Mouse (Mus musculus): ENCODE results near the gene Rbm10. TPM values are rescaled to one million over a fixed set of nuclear protein-coding genes. Genes with fewer than 3 reads are reported as not detected.

The Rbm10 gene
- total RNA-seq, 2 experiments from 2014 or later = 32.6 to 34.4 TPM

GRCm38 (mm10) chrX:20691566-20691965 lies 74.3 kb downstream of the Rbm10 start:
- intact Hi-C loops (cut with DNase I) = no loop called here
- DNase-seq (ENCODE audit: extremely low spot score in 1 of 2, low spot score in 2 of 2) = no peak

- no peak for DNase-seq (ENCODE audit: extremely low spot score in 1 of 2, low spot score in 2 of 2)
- intact Hi-C loops (cut with DNase I) = no loop called here
These were observed 75.3 kb downstream of the Rbm10 start for GRCm38 (mm10) chrX:20692616-20693015.

- no peak for DNase-seq (ENCODE audit: extremely low spot score in 1 of 2, low spot score in 2 of 2)
- intact Hi-C loops (cut with DNase I) = no loop called here
These were observed 78.5 kb downstream of the Rbm10 start for GRCm38 (mm10) chrX:20695842-20696241.

Other genes with a start within 250 kb of the Rbm10 start
- gene Jade3, start 191.8 kb upstream of the Rbm10 start, total RNA-seq (2021) = 1 to 10 TPM; 7.3 to 8.1 TPM
- gene Rgn, start 67.7 kb upstream of the Rbm10 start, total RNA-seq (2021) = under 1 TPM; 0.22 to 0.49 TPM
- 100 to 1,000 TPM; 151 to 160 TPM for gene Ndufb11, start 116 bp downstream of the Rbm10 start, total RNA-seq (2021)
- gene Uba1, start 40.8 kb downstream of the Rbm10 start, total RNA-seq (2021) = 100 to 1,000 TPM; 441 to 479 TPM
- gene Cdk16, start 70.5 kb downstream of the Rbm10 start, total RNA-seq (2021) = 100 to 1,000 TPM; 298 to 304 TPM
- 10 to 100 TPM; 78.0 to 80.0 TPM for gene Usp11, start 86.4 kb downstream of the Rbm10 start, total RNA-seq (2021)
- gene Araf, start 180.3 kb downstream of the Rbm10 start, total RNA-seq (2021) = 100 to 1,000 TPM; 210 to 211 TPM